Mouse (Mus musculus): ENCODE measurements around the gene Fam241b.

DNA sequence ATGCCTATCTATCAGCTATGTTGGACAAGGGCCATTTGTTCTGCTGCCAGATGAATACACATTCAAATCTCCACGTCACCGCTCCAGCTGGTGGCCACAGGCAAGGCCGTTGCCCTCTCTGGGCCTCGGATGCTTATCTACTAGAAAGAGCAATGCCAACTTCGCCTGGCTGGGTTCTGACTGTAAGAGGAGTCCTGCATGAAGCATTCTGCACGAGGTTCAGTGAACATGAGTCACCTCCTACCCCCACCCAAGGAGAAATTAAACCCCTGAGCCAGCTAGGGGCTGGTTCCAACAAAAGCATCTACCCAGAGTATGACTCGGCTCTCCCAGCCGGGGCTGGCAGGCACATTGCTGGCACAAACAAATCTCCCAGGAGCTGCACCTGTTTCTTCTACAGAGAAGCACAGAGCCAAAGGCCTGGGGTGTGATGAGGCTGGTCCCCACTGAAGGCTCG, 49.0 kb upstream of the Fam241b start:
- no peak for TF ChIP-seq MAFK (IDR thresholded peaks at IDR 0.05; ENCODE audit: insufficient read depth, low read depth, low read length)
- TF ChIP-seq HCFC1 (IDR thresholded peaks at IDR 0.05; ENCODE audit: borderline replicate concordance, insufficient read depth, low read length), result no peak
- TF ChIP-seq CHD2 (IDR thresholded peaks at IDR 0.05; ENCODE audit: low read depth, low read length), result no peak
- no peak for TF ChIP-seq ZNF384 (IDR thresholded peaks at IDR 0.05; ENCODE audit: low read depth, low read length)

Data from ES-E14 (cell line).